Mouse (Mus musculus) thymus, postnatal 36 days (tissue): ENCODE results near the gene Nat14.
"Not testable (repeated sequence)": the region's sequence is repeated elsewhere in the genome, so short reads cannot be mapped to it uniquely, and the experiment has no call there.

Source experiments
- DNase-seq, 2 experiments: peaks; one replicate each; pipeline ENCODE4 v3.0.0; 2022; ENCODE audit warnings: mixed read lengths in 2 of 2

Nat14 gene

GRCm38 (mm10) chr7:4921824-4922482, at the start of gene Nat14:
Gene Nat14, plus strand, starts transcription at chr7:4922028.
- no peak for DNase-seq

- DNase-seq = peak; percentile 83 to 90
Measured at GRCm38 (mm10) chr7:4876753-4877221, 45.0 kb upstream of the Nat14 start, which contains the start of gene Isoc2a. Gene Isoc2a, plus strand, starts transcription at chr7:4877153.

DNA sequence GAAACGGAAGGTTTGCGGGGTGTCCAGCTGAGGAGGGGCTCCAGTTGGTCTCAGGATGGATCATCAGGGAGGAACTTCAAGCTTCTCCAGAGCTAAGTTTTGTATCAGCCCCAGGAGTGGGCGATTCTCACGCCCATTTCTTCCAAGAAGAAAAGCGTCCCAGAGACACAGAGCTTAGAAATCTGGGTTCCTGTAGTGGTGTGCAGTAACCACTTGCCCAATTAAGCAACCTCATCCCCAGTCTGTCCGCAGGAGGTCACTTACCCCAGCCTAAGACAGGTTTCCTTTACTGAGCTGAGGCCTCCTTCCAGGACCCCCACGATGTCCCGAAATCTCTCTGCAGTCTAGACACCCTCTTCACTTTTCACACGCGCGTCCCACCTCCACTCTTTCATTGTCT, 44.6 kb upstream of the Nat14 start:
- no peak for DNase-seq

DNA sequence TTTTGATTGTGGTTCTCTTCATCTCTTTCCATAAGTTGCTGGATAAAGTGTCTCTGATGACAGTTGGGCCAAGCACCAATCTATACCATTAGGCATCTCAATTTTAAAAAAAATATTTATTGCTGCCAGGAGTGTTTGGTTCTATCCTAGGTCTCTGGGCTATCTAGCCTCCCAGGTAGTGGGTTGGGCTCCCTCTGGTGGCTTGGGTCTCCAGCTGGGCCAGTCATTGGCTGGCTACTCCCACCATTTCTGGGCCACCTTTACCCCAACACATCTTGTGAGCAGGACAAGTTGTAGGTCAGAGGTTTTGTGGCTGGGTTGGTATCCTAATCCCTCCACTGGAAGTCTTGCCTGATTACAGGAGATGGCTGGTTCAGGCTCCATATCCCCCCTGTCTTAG, 43.6 kb upstream of the Nat14 start:
- DNase-seq = peak; percentile 51 to 56

- DNase-seq = not testable (repeated sequence)
Measured at GRCm38 (mm10) chr7:4879036-4879435, 42.8 kb upstream of the Nat14 start.

- no peak for DNase-seq
Measured at GRCm38 (mm10) chr7:4886680-4887079, 35.1 kb upstream of the Nat14 start.

- no peak for DNase-seq
Measured at GRCm38 (mm10) chr7:4895186-4895585, 26.6 kb upstream of the Nat14 start.

GRCm38 (mm10) chr7:4898851-4899648, 22.8 kb upstream of the Nat14 start:
- no peak for DNase-seq

DNA sequence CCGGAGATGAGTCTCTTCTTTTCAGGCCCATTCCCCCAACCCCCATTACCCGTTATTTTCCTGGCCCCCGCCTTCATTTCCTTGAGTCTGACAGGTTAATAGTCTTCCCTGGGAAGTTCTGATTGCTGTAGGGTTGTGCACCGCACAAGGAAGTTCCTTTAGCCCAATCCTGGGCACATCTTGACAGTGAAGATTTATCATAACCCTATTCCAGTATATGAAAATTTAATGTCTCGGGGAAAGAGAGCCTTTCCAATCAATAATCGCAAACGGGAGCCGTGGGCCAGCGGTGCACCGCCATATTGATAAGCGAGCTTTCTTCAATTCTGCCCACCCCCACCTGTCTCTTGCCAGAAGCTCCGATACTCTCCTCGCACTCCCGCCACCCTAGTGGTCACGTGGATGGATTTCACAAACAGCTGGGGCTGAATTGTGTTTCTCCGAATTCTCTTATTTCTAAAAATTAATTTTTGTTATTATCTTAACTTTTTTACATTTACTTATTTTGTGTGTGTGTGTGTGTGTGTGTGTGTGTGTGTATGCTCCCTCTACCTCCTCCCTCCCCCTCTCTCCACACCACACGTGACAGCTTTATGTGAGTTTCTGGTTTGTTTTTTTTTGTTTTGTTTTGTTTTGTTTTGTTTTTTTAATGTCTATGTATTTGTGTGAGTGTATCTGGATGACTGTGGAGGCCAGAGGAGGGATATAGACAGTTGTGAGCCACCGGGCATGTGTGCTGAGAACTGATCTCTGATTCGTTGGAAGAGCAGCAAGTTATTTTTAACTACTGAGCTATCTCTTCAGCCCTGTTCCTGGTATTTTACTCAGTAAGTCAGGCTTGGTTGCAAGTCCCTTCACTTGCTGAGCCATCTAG, 21.9 kb upstream of the Nat14 start:
- DNase-seq = no peak

DNA sequence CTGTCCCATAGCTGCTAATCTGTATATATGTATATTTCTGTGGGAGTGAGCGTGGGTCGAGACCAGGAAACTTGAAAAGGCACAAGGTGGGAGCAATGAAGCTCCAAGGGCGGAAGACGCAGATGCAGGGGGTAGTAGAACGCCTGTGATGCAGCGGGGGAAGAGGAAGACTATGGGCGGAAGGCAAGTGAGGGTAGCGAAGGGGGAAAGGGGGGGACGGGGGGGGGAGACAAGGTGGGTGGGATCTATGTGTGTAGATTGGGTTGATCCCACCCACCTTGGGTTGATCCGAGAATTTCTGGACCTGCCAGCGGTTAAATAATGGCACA, 21.3 kb upstream of the Nat14 start:
- no peak for DNase-seq

DNA sequence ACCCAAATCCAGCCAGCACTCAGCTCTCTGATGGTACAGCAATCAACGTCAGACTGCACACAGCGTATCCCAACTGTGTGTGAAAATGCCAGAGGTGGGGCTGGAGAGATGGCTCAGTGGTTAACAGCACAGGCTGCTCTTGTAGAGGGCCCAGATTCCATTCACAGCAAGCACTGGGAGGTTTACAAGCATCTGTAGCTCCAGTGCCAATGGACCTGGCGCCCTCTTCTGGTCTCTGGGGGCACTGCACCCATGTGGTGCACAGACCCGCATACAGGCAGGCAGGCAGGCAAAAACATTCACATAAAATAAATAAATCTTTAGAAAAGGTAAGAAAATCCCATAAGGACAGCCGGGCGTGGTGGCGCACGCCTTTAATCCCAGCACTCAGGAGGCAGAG, 20.7 kb upstream of the Nat14 start:
- peak; percentile 40 to 41 for DNase-seq

DNA sequence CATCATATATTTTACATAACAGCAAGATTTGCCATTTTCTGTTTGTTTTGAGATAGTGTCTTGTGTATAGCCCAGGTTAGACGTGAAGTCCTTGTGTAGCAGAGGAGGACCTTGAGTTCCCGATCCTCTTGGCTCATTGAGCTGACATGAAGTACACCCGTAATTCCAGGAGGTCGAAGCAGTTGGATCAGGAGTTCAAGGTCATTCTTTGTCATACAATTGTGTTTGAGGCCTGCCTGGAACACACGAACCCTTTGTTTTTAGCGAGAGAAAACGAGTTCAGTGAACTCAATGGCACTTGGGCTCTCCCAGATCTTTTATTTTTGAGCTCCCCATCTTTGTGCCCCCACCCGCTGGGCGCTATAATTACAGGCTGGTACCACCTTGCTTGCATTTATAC, 19.4 kb upstream of the Nat14 start:
- DNase-seq = no peak

DNA sequence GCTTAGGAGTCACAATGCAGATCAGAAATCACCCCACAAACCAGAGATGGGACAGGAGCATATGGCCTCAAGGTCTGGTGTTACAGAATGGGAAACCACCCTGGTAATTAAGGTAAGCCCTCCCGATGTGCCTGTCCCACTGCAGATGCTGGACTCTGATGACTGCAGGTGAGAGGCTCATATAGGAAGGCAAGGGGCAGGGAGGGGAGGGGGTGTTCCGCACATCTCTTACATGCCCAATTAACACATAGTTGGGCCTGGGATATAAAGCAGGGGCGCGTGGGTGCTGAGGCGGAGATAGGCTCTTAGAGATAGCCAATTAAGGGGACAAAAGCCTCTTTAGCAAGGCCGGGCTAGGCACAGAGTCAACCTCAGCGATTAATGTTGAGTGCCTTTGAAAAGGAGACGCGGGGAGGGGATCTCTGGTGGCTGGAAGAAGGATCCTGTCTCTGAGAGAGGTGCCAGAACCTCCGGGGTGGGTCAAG, 15.3 kb upstream of the Nat14 start, which contains the start of gene Gm36210:
Gm36210 (minus strand) TSS at position 51 of the 485 bp plus-strand sequence.
- no peak for DNase-seq

DNA sequence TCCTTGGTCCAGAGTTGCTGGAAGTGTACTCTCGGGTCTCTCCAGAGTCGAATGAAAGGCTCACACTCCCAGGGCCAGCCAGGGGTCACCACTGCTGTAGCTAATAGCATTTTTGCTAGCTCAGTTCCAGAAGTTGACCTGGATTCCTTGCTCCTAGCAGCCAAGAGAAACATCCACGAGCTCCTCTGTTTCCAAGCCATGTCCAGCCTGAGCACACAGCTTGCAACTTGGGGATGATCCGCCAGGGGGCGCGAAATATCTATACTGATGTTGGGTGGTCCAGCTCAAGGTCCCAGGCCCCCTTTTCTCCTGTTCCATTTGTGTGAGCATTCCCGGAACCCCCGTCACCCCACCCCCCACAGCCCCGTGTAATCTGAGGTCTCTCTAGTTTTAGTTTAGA, 10.3 kb upstream of the Nat14 start:
- peak; percentile 49 to 52 for DNase-seq

DNA sequence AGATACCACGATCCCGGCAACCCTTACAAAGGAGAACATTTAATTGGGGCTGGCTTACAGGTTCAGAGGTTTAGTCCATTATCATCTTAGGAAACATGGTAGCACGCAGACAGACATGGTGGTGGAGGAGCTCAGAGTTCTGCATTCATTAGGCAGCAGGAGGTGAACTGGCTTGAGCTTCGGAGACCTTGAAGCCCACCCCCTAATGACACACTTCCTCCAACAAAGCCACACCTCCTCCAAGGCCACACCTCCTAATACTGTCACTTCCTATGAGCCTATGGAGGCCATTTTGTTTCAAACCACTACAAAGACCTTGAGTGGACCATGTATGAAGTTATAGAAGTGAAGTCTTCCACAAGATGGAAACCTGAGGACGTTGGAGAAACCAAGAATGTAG, 9.6 kb upstream of the Nat14 start:
- DNase-seq = no peak

- DNase-seq = peak; percentile 93 to 94
Measured at GRCm38 (mm10) chr7:4915007-4915665, 6.7 kb upstream of the Nat14 start, which contains the start of gene Zfp628. Gene Zfp628, plus strand, starts transcription at chr7:4915217.

DNA sequence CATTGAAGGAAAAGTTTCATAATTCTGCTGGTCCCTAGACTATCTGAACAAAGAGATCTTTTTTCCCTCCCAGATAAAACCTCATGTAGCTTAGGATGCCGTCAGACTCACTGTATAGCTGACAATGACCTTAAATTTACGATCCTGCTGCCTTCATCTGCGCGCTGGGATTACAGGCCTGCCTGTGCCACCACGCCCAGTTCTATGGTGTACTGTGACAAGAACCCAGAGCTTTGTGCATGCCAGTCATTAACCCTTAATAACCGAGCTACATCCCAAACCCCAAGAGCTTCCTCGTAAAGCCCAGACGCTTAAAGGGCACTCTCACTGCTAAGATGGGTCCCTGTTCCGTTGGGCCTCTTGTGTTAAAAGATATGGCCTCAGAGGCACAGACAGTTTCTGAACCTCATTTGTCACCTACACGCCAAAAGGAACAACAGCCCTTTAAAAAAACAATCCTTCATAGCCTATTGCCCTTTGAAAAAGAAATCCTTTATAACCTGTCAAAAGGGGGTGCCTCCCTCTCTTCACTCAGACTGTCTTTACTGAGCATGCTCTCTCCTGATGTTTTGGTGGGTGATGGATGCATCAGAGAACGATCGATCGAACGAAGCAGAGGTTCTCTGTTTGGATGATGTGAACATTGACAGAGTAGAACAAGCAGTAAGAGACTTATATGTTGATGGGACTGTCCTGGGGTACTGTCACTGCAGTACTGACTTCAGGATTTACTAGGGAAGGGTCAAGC, 6.0 kb upstream of the Nat14 start:
- peak in 1 of 2 experiments; percentile 27 for DNase-seq

GRCm38 (mm10) chr7:4917494-4917893, 4.3 kb upstream of the Nat14 start:
- no peak for DNase-seq

DNA sequence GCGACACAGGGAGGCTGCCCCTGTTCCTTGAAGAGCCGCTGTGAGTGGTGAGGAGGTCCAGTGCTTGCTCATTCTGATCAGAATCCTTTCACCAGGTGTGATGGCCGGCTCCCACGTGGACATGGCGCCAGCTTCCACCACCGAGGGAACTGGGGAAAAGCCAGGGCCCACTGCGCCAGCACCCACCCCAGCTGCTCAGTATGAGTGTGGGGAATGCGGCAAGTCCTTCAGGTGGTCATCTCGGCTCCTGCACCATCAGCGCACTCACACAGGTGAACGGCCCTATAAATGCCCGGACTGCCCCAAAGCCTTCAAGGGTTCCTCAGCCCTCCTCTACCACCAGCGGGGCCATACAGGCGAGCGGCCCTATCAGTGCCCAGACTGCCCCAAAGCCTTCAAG, 3.1 kb upstream of the Nat14 start:
- no peak for DNase-seq

DNA sequence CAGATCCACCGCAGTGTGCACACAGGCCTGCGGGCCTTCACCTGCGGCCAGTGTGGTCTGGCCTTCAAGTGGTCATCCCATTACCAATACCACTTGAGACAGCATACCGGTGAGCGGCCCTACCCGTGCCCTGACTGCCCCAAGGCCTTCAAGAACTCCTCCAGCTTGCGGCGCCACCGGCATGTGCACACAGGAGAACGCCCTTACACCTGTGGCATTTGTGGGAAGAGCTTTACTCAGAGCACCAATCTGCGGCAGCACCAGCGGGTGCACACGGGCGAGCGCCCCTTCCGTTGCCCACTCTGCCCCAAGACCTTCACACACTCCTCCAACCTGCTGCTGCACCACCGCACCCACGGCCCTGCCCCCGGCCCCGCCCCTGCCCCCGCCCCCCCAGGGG, 2.7 kb upstream of the Nat14 start:
- DNase-seq = no peak

GRCm38 (mm10) chr7:4919971-4920370, 1.9 kb upstream of the Nat14 start:
- no peak for DNase-seq

- no peak for DNase-seq
Measured at GRCm38 (mm10) chr7:4920496-4920895, 1.3 kb upstream of the Nat14 start.
